Comparison of ENCODE assay signal across 9 mouse cellular contexts in genomic region chr2:132389562-132389961, GRCm38 (mm10). TPM values are rescaled to one million over a fixed set of nuclear protein-coding genes. Genes with fewer than 3 reads are reported as not detected.
A peak's percentile ranks its signal among the peaks of the same experiment; 100 is the strongest.
DNase-seq lines count a peak whose midpoint lies in the region; ATAC-seq and TF ChIP-seq lines count a peak whose summit lies in the region.
"Had no signal": no experiment of that assay in that cellular context is flagged by ENCODE, and none has a peak within 500 bp of the region (broad histone marks: within the 10 kb centered on the region; RNA-seq: fewer than 3 reads in every experiment).

No protein-coding gene starts in this region.

- in situ Hi-C loops in Patski (cut with MboI; ENCODE audit: low pct_unique_long_range_greater_than_20kb): no loop called here

- no peak for ATAC-seq in CD4-positive, CD25-positive, alpha-beta regulatory T cell, adult 4 months
- ATAC-seq in kidney, embryonic 16.5 days (ENCODE audit: low FRiP score, low TSS enrichment): 0 out of 2 replicates have a peak, but pooled peaks have one; percentile 42
- ATAC-seq in Patski: no peak

- no peak overlapping the region for H3K4me2 ChIP-seq in kidney, embryonic 16.5 days (replicated peaks; ENCODE audit: low read depth, low read length)
- H3K4me2 ChIP-seq: limb, embryonic 15.5 days had no signal

- TF ChIP-seq CTCF in Patski (IDR thresholded peaks at IDR 0.05): peak; percentile 61

- no peaks in the 10 kb centered on the region for H3K9me3 ChIP-seq in kidney, embryonic 16.5 days (ENCODE audit: low read length)
- no peaks in the 10 kb centered on the region for H3K9me3 ChIP-seq in limb, embryonic 10.5 days (replicated peaks)
- H3K9me3 ChIP-seq: limb, embryonic 15.5 days had no signal

- H3K4me1 ChIP-seq in kidney, embryonic 16.5 days (ENCODE audit: insufficient read depth, low read length): peaks cover 2% of the 10 kb centered on the region; the same call in 1 of the 2 replicates
- peaks cover 10% of the 10 kb centered on the region for H3K4me1 ChIP-seq in limb, embryonic 10.5 days

- H3K36me3 ChIP-seq in kidney, embryonic 16.5 days (ENCODE audit: insufficient read depth, low read length): no peaks in the 10 kb centered on the region
- no peaks in the 10 kb centered on the region for H3K36me3 ChIP-seq in limb, embryonic 10.5 days
- H3K36me3 ChIP-seq: limb, embryonic 15.5 days had no signal

- H3K9ac ChIP-seq in kidney, embryonic 16.5 days (replicated peaks; ENCODE audit: low read length): no peak overlapping the region
- H3K9ac ChIP-seq: limb, embryonic 15.5 days had no signal

- H3K27ac ChIP-seq in kidney, embryonic 16.5 days (ENCODE audit: low read length): no peak overlapping the region
- H3K27ac ChIP-seq in limb, embryonic 10.5 days: no peak overlapping the region
- H3K27ac ChIP-seq: limb, embryonic 15.5 days had no signal

- H3K27me3 ChIP-seq in kidney, embryonic 16.5 days (ENCODE audit: insufficient read depth, low read length): peaks cover 8% of the 10 kb centered on the region; the same call in 1 of the 2 replicates
- H3K27me3 ChIP-seq in Patski: peaks cover 9% of the 10 kb centered on the region
- H3K27me3 ChIP-seq in limb, embryonic 10.5 days (ENCODE audit: low read depth, poor library complexity, severe bottlenecking): peaks cover 21% of the 10 kb centered on the region

- no peak overlapping the region for H3K4me3 ChIP-seq in kidney, embryonic 16.5 days (ENCODE audit: low read length)
- no peak overlapping the region for H3K4me3 ChIP-seq in limb, embryonic 10.5 days
- H3K4me3 ChIP-seq: limb, embryonic 15.5 days had no signal

- DNase-seq in CD4-positive, CD25-positive, alpha-beta regulatory T cell, adult 2 months (ENCODE audit: low read depth, low spot score): peak; percentile 42
- DNase-seq in kidney, adult 11 months: no peak
- DNase-seq in Patski (ENCODE audit: low read depth, low spot score): no peak
- DNase-seq in limb, embryonic 10.5 days (ENCODE audit: low spot score): peak; percentile 47
- no peak for DNase-seq in right cerebral cortex, postnatal 25 days
- DNase-seq in ovary, adult 18-20 months (ENCODE audit: low spot score): no peak

- POLR2A ChIA-PET in Patski (lab: Charles Lee): no interaction called here

- CTCF ChIA-PET in Patski (lab: Charles Lee): interaction anchor here (1.4 kb wide), 1 partner anchor 14 kb away, joined by 3 read pairs; no protein-coding TSS in a partner anchor

- 21% methylated on average over 7 of the region's 7 CpGs for WGBS in kidney, embryonic 16.5 days
- 35% methylated on average over 7 of the region's 7 CpGs for WGBS in limb, embryonic 10.5 days

RNA-seq across cellular contexts. Expression of gene Prokr2, which starts 4.3 kb away (rescaled TPM):
- not detected for polyA plus RNA-seq in CD4-positive, CD25-positive, alpha-beta regulatory T cell, adult 4 months (2017; shearing (Covaris generic))
- polyA plus RNA-seq in kidney, embryonic 16.5 days (2015; fragmentation: Nextera tagmentation; extraction: Ambion mirVana): 0.10 and 0.30 TPM in 2 replicates
- not detected for polyA plus RNA-seq in Patski (2021)
- 0.34 and 0.78 TPM in 2 replicates for polyA plus RNA-seq in limb, embryonic 10.5 days (2016; fragmentation: Nextera tagmentation; extraction: Ambion mirVana)

Comparison
In these comparisons a context has a peak if more than half of its experiments do, and no peak if none do; other contexts are left out.
1. DNase-seq: peak in CD4-positive, CD25-positive, alpha-beta regulatory T cell, adult 2 months (single experiment) and limb, embryonic 10.5 days (single experiment); none in kidney, adult 11 months (single experiment), Patski (single experiment), right cerebral cortex, postnatal 25 days (single experiment) and ovary, adult 18-20 months (single experiment).